Mouse (Mus musculus): ENCODE data around the gene Gm382. TPM values are rescaled to one million over a fixed set of nuclear protein-coding genes. Genes with fewer than 3 reads are reported as not detected.

Gm382 gene
- not detected in 2 replicates for polyA plus RNA-seq (2015; fragmentation: Nextera tagmentation; extraction: Ambion mirVana)

DNA sequence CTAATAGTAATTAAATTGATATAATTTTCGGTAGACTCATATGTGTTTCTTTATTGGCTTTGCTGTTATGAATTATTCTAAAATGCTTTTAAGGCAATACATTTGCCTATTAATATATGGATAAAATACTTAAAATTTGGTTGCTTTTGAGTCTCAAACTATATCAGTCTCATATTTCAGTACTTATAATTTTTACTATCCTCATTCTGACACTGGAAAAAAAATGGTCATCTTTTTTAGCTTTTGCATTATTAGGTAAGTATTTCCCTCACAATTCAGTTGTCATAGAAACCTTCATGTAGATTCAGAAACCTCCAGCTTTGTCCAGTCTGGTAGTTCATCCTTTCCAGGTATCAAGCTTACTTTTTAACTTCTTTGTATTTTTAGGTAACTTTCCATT is at the start of gene Gm382:
Gene Gm382 (plus strand): TSS at position 301 of the 400 bp plus-strand sequence.
- no peaks in the 10 kb centered on the region for H3K36me3 ChIP-seq (replicated peaks)
- no peak within 1 kb of the TSS for H3K4me2 ChIP-seq
- no peak within 1 kb of the TSS for H3K4me3 ChIP-seq
- no peaks in the 10 kb centered on the region for H3K9me3 ChIP-seq
- no peak for ATAC-seq (replicated peaks)
- WGBS = 84% methylated on average over 1 of the region's 1 CpGs
- no peaks in the 10 kb centered on the region for H3K4me1 ChIP-seq
- no peak within 1 kb of the TSS for H3K9ac ChIP-seq
- no peak within 1 kb of the TSS for H3K27ac ChIP-seq
- no peaks in the 10 kb centered on the region for H3K27me3 ChIP-seq (replicated peaks)

DNA sequence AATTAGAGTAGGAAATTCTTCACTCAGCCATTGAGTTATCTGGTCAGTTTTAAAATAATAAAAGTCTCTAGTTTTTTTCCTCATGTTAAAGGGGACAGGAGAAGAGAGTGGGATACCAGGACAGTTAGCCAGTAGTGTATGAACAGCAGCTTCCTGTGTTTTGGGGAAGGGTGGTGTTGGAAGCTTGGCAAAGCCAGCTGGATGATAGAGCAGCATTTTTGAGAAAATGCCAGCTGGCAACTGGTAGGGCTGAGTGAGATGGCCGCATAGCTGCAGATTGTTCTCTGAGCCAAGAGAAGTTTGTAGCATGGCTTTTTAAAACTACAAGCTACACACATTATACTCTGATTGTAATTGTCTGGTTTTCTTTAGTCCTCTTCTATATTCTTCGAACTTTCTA is 30.4 kb downstream of the Gm382 start:
- H3K27ac ChIP-seq = no peak overlapping the region
- no peak overlapping the region for H3K9ac ChIP-seq
- no peaks in the 10 kb centered on the region for H3K27me3 ChIP-seq (replicated peaks)
- H3K4me1 ChIP-seq = no peaks in the 10 kb centered on the region
- no peak overlapping the region for H3K4me3 ChIP-seq
- no peaks in the 10 kb centered on the region for H3K9me3 ChIP-seq
- WGBS = 91% methylated on average over 2 of the region's 2 CpGs
- H3K4me2 ChIP-seq = no peak overlapping the region
- ATAC-seq (replicated peaks) = no peak
- no peaks in the 10 kb centered on the region for H3K36me3 ChIP-seq (replicated peaks)

DNA sequence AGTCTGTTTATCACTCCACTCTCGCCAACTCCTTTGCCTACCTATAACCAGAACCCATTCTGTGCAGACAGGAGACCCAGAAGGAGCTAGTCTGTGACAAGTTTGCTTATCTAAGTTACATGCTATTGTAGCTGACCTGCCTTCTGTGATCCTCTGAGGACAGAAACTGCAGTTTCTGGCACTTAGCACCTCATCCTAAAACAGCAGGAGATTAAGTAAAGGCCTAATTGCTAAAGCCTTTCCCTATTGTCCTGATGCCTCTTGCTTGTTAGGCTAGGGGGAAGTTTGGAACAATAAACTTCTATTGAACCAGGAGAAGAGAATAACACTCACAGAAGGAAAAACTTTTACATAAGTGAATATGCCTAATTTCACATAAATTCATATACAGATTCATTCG is 51.5 kb downstream of the Gm382 start:
- no peak overlapping the region for H3K27ac ChIP-seq
- H3K4me1 ChIP-seq = no peaks in the 10 kb centered on the region
- H3K4me2 ChIP-seq = no peak overlapping the region
- H3K27me3 ChIP-seq (replicated peaks) = no peaks in the 10 kb centered on the region
- no peaks in the 10 kb centered on the region for H3K9me3 ChIP-seq
- H3K36me3 ChIP-seq (replicated peaks) = no peaks in the 10 kb centered on the region
- WGBS = 74% methylated on average over 2 of the region's 2 CpGs
- no peak overlapping the region for H3K9ac ChIP-seq
- no peak overlapping the region for H3K4me3 ChIP-seq
- no peak for ATAC-seq (replicated peaks)

DNA sequence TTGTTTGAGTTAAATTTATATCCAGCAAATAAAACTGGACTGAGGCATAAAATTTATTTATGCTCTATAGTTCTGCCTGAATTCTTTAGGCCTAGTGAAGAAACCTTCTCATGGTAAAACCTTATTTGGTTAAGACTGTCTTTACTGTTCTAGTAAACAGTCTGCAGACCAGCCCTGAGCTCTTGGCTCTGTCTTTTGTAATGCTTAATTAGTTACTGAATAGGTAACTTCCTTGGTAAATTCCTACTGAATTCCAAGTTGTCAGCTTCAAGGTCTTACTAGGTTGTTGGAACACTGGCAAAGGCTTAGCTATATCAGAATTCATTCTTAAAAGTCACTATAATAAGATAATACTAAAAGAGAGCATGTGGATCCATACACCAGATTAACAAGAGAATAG is 53.3 kb downstream of the Gm382 start:
- Histone ChIP-seq H3K4me2 (no peak overlapping the region), H3K36me3 (replicated peaks) (no peaks in the 10 kb centered on the region)
- no peak for ATAC-seq (replicated peaks)

DNA sequence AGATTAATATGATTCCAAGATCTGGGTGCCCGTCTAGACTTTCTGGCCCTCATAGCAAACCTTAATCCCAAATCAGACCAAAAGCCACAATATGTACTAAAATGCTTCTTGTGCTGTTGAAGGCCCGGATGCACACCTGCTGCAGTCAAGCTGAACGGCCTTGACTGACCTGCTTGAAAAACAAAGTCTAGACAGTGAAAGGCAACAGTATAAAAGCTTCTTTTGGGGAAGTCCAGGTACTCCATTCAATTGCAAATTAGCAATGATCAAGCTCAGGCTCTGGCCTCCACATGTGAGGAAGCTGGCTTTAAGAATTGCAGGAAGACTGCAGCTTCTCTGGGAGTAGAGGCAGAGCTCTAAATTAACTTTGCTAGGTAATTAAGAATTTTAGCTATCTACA is 54.2 kb downstream of the Gm382 start:
- no peaks in the 10 kb centered on the region for H3K36me3 ChIP-seq (replicated peaks)
- 81% methylated on average over 3 of the region's 3 CpGs for WGBS
- no peak overlapping the region for H3K9ac ChIP-seq
- H3K27ac ChIP-seq = no peak overlapping the region
- H3K27me3 ChIP-seq (replicated peaks) = no peaks in the 10 kb centered on the region
- H3K4me3 ChIP-seq = no peak overlapping the region
- ATAC-seq (replicated peaks) = no peak
- no peaks in the 10 kb centered on the region for H3K9me3 ChIP-seq
- H3K4me2 ChIP-seq = no peak overlapping the region
- H3K4me1 ChIP-seq = no peaks in the 10 kb centered on the region

More for the DNA sequence above, 53.3 kb downstream of the Gm382 start:
- Histone ChIP-seq H3K27ac (no peak overlapping the region), H3K9ac (no peak overlapping the region), H3K27me3 (replicated peaks) (no peaks in the 10 kb centered on the region), H3K4me1 (no peaks in the 10 kb centered on the region), H3K9me3 (no peaks in the 10 kb centered on the region), H3K4me3 (no peak overlapping the region)

DNA sequence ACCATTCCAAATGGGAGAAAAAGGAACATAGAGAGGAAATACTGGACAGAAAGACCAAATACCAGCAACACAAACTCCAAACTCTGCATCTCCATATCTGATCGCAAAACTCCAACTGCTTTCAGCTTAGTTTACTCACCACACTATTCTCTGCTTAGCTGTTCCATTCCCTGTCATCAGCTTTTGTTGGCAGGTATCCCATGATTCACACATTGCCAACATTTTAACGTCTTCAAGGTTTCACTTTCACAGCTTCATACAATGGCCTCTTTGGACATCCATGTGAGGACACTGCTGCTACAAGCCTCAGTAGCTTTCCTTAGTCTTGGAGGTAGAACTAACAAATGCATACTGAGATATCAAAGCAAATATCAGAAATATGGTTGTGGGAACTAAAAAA is 64.6 kb downstream of the Gm382 start:
- ATAC-seq (replicated peaks) = no peak
- WGBS = 81% methylated on average over 2 of the region's 2 CpGs
- no peak overlapping the region for H3K9ac ChIP-seq

More for the DNA sequence above, 64.6 kb downstream of the Gm382 start:
- H3K36me3 ChIP-seq (replicated peaks) = no peaks in the 10 kb centered on the region
- H3K4me1 ChIP-seq = no peaks in the 10 kb centered on the region
- no peaks in the 10 kb centered on the region for H3K27me3 ChIP-seq (replicated peaks)
- H3K4me3 ChIP-seq = no peak overlapping the region
- H3K9me3 ChIP-seq = no peaks in the 10 kb centered on the region
- H3K4me2 ChIP-seq = no peak overlapping the region
- no peak overlapping the region for H3K27ac ChIP-seq

Other genes with a start within 250 kb of the Gm382 start
- not detected in 2 replicates for gene 4932411N23Rik, start 224.1 kb upstream of the Gm382 start, polyA plus RNA-seq (2015; fragmentation: Nextera tagmentation; extraction: Ambion mirVana)